Mouse (Mus musculus) gastrocnemius, postnatal 4 days (tissue): ENCODE results near the gene Syt1. TPM values are rescaled to one million over a fixed set of nuclear protein-coding genes. Genes with fewer than 3 reads are reported as not detected.

ENCODE experiments used
- DNase-seq, 2 experiments: peaks; one replicate each; pipeline ENCODE4 v3.0.0; 2021 to 2022; ENCODE audit warnings: low spot score in 2 of 2, mixed read lengths in 2 of 2
- long read RNA-seq, 2 experiments: library from polyadenylated mRNA; stranded (forward); transcript quantifications; one replicate each; pipeline ENCODE4 v2.0.0; 2021
- total RNA-seq, 2 experiments: library from RNA; stranded (reverse); gene quantifications; 2 replicates each; pipeline ENCODE4 v1.2.3; 2021

Syt1 gene
- under 1 TPM; 0.18 to 0.22 TPM for total RNA-seq
- long read RNA-seq, experiment 1: 0 reads
- long read RNA-seq, experiment 2: 0 reads

DNA sequence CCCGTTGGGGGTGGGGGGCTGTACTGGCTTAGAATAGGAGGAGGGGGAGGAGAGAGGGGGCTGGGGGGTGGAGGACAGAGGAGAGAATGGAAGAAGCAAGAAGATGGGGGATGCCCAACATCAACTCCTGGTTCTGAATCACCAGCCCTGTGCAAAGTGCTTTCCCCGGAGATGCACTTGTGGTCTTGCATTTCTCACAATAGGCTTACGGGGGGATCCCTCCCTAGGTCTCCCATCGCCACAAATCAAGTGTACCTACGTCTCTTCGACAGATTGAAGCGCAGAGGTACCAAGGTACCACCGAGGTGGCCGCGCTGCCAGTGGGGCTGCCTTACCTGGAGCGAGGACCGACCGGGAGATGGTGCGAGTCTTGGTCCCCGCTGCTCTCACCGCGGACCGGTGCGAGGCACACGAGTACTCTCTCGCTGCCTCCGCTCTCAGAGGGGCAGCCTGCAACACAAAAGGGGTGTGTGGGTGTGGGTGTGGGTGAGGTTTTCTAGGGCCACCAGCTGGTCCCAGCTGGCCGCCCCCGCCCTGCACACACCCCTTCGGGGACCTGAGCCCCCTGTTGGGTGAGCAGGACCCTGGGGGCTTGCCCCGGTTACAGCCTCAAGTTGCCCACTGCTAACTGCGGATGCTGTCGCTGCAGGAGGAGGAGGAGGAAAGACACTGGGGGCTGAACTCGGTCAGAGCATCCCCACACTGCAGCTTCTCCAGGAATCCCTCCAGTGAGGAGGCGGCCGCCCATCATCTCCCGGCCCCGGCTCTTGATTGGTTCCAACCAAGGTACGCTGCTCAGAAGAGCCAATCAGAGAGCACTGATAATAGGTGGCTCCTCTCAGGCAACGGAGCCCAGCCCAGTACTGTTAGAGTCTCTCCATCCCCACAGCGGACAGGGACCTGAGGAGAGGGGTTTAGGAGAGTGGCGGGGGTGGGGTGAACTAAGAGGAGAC is at the start of gene Syt1:
Gene Syt1 (minus strand): TSS at position 742 of the 953 bp plus-strand sequence.
- peak; percentile 14 to 15 for DNase-seq

- DNase-seq: no peak
These were observed 45.7 kb upstream of the Syt1 start for GRCm38 (mm10) chr10:109056500-109056899.

DNA sequence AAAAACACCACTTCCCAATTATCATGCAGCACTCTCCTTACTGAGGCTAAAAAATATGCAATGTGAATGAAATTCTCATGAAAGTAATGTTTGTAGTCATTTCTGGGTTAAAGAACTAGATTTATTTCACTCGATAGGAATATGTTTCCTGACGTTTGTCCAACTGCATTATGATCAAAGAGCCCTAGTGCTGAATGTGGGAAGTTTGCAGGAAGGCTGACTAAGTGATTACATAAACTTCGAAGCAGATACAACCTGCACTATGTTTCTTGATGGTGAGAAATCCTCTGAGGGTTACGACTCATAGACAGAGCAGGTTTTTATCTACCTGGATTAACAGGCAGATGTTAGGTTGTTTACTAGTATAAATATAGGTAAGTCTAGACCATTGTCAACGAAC is 36.8 kb upstream of the Syt1 start:
- no peak for DNase-seq

DNA sequence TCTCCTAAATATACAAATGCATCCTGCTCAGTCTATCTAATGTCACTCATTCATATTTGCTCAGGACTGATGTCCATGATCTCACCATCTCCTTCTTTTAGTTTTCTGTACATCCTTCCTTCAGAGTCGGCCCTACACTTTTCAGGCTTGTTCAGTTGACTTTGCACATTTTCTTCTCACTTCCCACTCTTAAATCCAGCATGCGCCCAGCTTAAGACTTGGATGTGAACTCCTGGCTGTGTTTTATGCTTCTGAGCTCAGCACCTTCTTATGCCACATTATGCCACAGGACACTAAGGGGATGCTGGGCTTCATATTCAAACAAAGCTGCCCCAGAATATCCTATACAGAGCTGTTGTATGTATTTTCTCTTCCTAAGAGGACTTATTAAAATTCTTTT is 36.2 kb upstream of the Syt1 start:
- DNase-seq: no peak

DNA sequence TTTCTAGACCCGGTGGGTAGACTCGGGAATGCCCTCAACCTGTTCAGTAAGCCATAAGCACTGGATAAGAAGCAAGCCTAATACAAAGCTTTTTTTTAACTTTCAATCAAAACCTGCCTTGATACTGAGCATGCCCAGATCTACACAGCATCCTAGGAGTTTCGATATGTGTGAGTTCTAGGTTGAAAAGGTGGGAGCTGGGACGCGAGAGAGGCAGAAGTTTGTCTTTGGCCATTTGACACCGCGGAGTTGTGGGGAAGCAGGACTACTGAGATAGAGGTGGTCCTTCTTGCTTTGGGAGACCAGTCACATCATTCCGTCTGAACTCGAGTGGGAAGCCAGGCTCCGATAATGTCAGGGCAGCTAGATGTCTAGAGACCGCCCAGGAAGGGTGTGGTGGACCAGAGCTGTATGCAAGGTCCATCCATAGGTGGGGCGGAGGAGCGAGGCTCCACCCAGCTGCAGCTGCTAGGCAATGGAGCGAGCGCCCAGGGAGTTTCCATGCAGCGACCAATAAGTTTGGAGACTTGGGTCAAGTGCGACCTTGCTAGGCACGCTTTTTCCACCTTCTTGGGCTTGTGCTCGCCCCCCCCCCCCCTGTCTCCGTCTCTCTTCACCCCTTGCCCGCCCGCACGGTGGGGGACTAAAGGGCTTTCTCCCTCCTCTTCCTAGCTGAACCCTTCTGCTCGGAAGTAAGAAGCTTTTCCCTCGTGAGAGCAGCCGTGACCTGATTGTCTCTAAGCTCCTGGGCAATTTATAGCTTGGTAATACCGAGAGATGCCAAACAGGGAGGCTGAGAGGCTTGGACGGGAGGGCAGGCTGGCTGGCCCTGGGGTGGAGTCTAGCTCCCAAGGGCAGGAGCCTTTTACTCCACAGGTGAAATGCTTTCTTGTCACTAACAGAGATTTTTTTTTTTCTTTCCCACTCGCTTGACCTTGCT is 714 bp upstream of the Syt1 start:
- DNase-seq: peak in 1 of 2 experiments; percentile 8

- DNase-seq: no peak
These were observed 951 bp downstream of the Syt1 start for GRCm38 (mm10) chr10:109009831-109010230.

DNA sequence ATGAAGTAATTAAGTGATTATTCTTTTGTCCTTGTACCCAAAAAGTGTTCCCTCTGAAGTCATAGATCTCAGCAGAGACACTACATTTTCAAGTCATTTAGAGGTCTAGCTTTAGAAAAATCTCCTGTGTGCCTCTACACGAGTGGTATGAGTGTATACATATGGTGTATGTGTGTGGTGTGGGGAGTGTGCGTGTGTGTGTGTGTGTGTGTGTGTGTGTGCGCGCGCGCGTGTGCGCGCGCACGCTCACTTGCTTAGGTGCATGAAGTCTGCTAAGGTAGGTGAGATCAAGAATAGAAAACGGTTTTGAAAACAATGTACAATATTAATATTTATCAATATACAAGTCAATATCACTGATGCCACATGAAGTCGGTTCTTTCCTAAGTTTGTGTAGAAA is 2.3 kb downstream of the Syt1 start:
- no peak for DNase-seq

- no peak for DNase-seq
These were observed 7.3 kb downstream of the Syt1 start for GRCm38 (mm10) chr10:109003482-109003881.

DNA sequence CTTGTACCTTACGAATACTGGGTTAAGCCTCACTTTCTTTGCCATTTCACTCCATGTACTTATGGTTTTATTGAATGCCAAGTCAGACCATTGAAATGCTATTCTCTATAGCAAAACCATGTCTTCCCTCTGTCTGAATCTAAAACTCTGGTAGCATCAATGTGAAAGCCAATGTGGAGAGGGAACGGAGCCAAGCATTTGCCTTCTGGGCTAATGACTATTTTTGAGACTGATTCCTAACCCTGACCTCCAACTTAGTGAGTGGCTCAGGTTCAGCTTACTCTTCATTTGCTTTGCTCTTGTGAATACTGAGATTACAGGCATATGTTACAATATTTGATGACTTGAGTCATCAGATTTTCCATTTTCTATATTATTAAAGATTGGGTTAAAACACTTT is 23.5 kb downstream of the Syt1 start:
- DNase-seq: no peak

DNA sequence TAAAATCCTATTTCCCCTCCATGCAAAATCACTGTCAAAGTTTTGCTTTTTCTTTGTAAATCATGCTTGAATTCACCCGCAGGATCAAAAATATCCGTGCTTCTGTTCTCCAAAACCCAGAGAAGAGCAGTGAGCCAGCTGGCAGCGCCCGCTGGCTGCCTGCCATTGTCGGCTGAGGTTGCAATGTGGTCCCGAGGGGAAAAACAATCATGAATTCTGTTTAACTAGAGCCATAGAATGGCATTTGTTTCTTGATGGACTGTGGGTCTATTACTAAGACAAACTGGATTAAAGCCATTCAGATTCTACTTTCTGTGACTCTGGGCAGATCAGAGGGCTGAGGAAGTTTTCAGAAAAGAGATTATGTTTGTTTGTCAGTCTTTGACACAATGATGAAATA is 31.1 kb downstream of the Syt1 start:
- DNase-seq: peak in 1 of 2 experiments; percentile 21

GRCm38 (mm10) chr10:108954952-108955351 is 55.8 kb downstream of the Syt1 start:
- no peak for DNase-seq

DNA sequence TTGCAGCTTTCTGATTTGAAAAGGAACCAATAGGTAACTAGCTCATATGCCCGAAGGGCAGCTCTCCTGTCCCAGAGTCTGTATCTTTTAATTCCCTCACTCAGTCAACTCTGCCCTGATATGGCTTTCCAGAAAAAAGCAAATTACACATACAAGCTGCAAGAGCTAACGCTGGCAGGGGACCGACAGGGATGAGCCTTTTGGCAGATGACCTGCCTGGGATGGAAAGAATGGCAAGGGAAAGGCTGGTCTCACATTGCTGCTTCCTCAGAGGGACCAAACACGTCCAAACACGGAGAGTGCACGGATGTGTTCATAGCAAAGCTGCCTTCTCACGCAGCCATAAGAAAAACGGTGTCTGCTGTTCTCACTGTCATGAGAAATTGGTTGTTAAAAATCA is 58.6 kb downstream of the Syt1 start:
- DNase-seq: no peak

DNA sequence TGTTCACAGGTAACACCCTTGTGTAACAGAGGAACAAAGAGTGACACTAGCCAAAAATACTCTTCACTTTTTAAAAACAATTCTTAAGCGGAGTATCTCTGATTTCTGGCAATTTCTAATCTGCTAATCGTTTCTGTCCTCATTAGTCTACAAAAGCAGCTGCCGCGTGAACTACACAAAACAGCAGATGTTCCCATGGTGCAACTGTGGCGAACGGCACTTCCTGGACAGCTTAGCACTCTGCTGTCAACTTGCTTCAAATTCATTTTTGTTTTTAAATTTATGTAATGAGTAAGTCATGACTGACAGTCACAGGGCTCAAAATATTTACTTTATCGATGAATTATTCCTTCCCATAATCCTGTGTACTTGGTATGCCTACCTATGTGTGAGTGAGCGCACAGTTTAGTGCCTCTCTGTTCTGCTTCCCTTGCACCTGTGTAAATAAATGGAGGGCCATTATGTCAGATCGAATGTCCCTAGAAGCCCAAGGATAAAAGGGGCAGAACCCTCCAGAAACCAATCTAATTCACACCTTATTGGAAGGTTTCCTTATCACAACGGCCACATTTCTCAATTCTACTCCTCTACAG is 73.8 kb downstream of the Syt1 start:
- no peak for DNase-seq

- DNase-seq: no peak
These were observed 80.5 kb downstream of the Syt1 start for GRCm38 (mm10) chr10:108930299-108930698.

DNA sequence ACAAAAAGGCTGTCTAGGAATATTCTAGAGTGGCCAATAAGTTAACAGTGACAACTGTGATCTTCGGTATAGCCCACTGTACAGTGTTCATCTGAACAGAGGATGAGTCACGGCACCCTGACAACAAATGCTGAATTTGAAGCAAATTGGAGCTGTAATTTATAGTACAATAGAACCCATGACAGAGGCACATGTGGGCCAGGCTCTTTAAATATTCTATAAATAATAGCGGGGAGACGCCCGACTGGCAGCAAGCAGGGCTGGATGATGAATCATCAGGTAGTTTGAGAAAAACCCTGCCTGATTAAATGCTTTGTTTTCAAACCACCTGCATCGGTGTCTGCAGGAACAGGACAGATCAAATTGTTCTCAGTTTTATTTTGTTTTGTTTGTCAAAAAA is 81.1 kb downstream of the Syt1 start:
- DNase-seq: no peak

- DNase-seq: no peak
These were observed 105.5 kb downstream of the Syt1 start for GRCm38 (mm10) chr10:108905264-108905663.

GRCm38 (mm10) chr10:108904371-108904770 is 106.4 kb downstream of the Syt1 start:
- DNase-seq: no peak

- DNase-seq: no peak
These were observed 114.3 kb downstream of the Syt1 start for GRCm38 (mm10) chr10:108896529-108896928.

DNA sequence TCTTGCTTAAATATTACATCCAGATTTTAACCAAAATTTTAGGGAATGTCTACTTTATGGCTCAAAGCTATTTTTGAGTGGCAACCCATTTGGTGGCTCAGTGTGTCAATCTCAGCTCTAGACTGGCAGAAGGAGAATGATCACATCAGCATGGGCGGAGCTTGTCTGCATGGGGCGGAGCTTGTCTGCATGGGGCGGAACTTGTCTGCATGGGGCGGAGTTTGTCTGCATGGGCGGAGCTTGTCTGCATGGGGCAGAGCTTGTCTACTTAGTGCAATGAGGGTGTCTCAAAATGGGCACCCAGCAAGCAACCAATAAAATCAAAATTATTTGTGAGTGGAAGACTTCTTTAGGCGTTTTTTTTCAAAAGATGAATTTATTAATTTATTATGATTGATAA is 117.5 kb downstream of the Syt1 start:
- no peak for DNase-seq

- no peak for DNase-seq
These were observed 118.3 kb downstream of the Syt1 start for GRCm38 (mm10) chr10:108892441-108892840.

DNA sequence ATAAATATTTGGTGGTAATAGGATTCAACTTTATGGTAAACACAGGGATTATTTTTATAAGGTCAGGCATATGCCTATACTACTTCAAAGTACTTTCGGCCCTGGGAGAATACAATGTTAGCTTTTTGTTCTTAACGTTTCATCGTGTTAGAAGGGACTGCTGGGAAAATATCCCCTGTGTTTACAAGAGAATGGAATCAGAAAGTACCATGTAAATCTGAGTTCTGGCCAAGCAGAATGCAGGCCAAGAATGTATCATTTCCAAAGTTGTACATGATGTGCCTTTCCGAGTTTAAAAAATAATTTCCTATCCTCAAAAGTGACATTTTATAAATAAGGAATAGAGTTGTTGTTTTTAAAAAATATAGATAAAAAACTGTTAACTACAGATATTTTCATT is 121.7 kb downstream of the Syt1 start:
- DNase-seq: no peak
